Mouse (Mus musculus): Measurements from ENCODE around the gene Cinp. TPM values are rescaled to one million over a fixed set of nuclear protein-coding genes. Genes with fewer than 3 reads are reported as not detected.

Cinp gene
- total RNA-seq (2012; rRNA removed), result 77.6 and 86.5 TPM in 2 replicates

DNA sequence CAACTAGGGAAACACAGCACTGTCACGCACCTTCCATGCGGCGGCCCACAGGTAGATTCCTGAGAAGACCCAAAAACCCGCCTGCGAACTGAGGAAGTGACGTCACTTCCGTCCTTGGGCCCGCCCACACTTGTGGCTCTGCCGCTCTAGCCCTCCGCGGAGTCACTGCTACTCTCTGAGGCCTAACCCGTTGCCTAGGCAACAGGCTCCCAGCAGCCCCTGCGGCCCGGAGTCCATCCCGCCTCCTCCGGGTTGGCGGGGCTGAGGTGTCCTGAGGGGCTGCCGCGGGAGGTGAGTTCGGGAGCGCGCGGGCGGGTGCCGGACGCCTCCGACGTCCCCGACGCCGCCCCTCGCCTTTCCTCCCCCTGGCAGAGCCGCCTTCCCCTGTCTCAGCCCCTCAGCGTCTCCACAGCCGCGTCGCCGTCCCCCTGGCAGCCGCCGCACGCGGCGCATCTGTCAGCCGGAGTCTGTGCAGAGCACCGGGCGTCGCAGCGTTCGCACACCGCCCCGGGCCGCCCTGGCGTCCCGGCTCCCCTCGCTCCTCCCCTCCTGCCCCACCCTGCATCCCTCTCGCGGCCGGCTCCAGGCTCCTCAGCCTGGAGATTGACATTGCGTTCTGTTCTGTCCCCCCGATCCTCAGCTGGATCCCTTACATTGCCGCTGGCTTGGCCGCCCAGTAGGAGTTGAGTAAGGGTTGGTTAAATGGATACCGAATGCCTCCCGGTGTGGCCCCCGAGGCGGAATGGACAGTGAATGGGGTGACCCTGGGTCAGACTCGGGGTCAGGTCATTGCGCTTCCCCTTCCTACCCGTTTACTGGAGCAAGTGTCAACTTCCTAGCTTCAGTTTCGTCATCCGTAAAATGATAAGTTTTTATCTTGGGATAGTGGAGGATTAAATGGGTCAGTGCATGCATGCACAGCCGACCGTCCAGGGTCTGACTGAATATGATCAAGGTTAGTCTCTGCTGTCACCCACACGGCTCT, at the start of gene Cinp, which contains the start of gene Tecpr2:
TSS of gene Cinp (minus strand) at position 110 of the 985 bp plus-strand sequence.
TSS of gene Tecpr2 (plus strand) at position 229 of the 985 bp plus-strand sequence.
- H3K9ac ChIP-seq (ENCODE audit: insufficient read depth, low read depth, low read length, poor library complexity, severe bottlenecking), result peak within 1 kb of the TSS; percentile 90
- H3K27ac ChIP-seq (ENCODE audit: insufficient read depth, low read depth, low read length, poor library complexity, severe bottlenecking), result peak within 1 kb of the TSS; percentile 28; the same call in 1 of the 2 replicates
- H3K4me1 ChIP-seq (ENCODE audit: control insufficient read depth in 2 of 2, insufficient read depth in 2 of 2, low read length in 2 of 2, poor library complexity in 1 of 2), result peaks cover 0 to 4% of the 10 kb centered on the region in 2 experiments; a peak in 1 of 4 replicates
- H3K36me3 ChIP-seq (ENCODE audit: control insufficient read depth, insufficient read depth, low read length, poor library complexity, severe bottlenecking), result 0 out of 2 replicates have a peak, but pooled peaks cover 2% of the 10 kb centered on the region
- DNase-seq (ENCODE audit: low read depth, low spot score), result peak; percentile 97
- TF ChIP-seq MAFK (IDR thresholded peaks at IDR 0.05; ENCODE audit: insufficient read depth, low read depth, low read length) (no peak), HCFC1 (IDR thresholded peaks at IDR 0.05; ENCODE audit: borderline replicate concordance, insufficient read depth, low read length) (peak; percentile 61; the same call in 1 of the 2 replicates), ZNF384 (IDR thresholded peaks at IDR 0.05; ENCODE audit: low read depth, low read length) (no peak)
- no peaks in the 10 kb centered on the region for H3K9me3 ChIP-seq (ENCODE audit: control insufficient read depth, insufficient read depth, low read depth, low read length)
- in situ Hi-C loops (cut with MboI; ENCODE audit: low sequenced_read_pairs in 2 of 2, unreplicated experiment in 2 of 2), result no loop called here
- peak within 1 kb of the TSS; percentile 78 to 93 for H3K4me3 ChIP-seq (ENCODE audit: insufficient read depth in 1 of 2, low read depth in 1 of 2, low read length in 2 of 2, poor library complexity in 1 of 2, severe bottlenecking in 1 of 2)

DNA sequence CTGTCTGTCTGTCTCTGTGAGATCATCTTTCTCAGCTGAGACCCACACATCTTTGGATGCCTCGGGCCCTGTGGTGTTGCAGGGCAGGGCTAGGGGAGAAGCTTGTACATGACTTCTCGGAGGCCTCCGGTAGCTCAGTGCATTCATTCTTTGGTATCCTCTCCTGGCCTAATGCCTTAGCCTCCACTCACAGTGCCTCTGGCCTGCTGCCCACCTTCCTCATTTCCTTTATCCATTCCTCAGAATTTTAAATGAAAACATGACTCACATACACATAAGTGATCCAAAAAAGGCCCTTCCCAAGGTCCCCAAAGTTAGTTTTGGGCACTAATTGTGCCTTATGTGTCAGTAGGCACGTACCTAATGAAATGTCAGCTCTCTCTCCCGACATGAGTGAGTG, 48.6 kb upstream of the Cinp start:
- Histone ChIP-seq H3K9ac (ENCODE audit: insufficient read depth, low read depth, low read length, poor library complexity, severe bottlenecking) (no peak overlapping the region), H3K4me3 (ENCODE audit: insufficient read depth in 1 of 2, low read depth in 1 of 2, low read length in 2 of 2, poor library complexity in 1 of 2, severe bottlenecking in 1 of 2) (no peak overlapping the region), H3K27ac (ENCODE audit: insufficient read depth, low read depth, low read length, poor library complexity, severe bottlenecking) (no peak overlapping the region), H3K9me3 (ENCODE audit: control insufficient read depth, insufficient read depth, low read depth, low read length) (no peaks in the 10 kb centered on the region; the same call in 1 of the 2 replicates), H3K4me1 (ENCODE audit: control insufficient read depth in 2 of 2, insufficient read depth in 2 of 2, low read length in 2 of 2, poor library complexity in 1 of 2) (peaks cover 0 to 2% of the 10 kb centered on the region in 2 experiments; a peak in 1 of 4 replicates), H3K36me3 (ENCODE audit: control insufficient read depth, insufficient read depth, low read length, poor library complexity, severe bottlenecking) (peaks cover 12% of the 10 kb centered on the region; the same call in 1 of the 2 replicates)
- TF ChIP-seq HCFC1 (IDR thresholded peaks at IDR 0.05; ENCODE audit: borderline replicate concordance, insufficient read depth, low read length) (no peak), CHD2 (IDR thresholded peaks at IDR 0.05; ENCODE audit: low read depth, low read length) (no peak), MAFK (IDR thresholded peaks at IDR 0.05; ENCODE audit: insufficient read depth, low read depth, low read length) (no peak), ZNF384 (IDR thresholded peaks at IDR 0.05; ENCODE audit: low read depth, low read length) (no peak), ZC3H11A (IDR thresholded peaks at IDR 0.05; ENCODE audit: borderline replicate concordance, low read depth, low read length) (no peak)
- DNase-seq (ENCODE audit: low read depth, low spot score), result no peak
- in situ Hi-C loops (cut with MboI; ENCODE audit: low sequenced_read_pairs in 2 of 2, unreplicated experiment in 2 of 2), result no loop called here

DNA sequence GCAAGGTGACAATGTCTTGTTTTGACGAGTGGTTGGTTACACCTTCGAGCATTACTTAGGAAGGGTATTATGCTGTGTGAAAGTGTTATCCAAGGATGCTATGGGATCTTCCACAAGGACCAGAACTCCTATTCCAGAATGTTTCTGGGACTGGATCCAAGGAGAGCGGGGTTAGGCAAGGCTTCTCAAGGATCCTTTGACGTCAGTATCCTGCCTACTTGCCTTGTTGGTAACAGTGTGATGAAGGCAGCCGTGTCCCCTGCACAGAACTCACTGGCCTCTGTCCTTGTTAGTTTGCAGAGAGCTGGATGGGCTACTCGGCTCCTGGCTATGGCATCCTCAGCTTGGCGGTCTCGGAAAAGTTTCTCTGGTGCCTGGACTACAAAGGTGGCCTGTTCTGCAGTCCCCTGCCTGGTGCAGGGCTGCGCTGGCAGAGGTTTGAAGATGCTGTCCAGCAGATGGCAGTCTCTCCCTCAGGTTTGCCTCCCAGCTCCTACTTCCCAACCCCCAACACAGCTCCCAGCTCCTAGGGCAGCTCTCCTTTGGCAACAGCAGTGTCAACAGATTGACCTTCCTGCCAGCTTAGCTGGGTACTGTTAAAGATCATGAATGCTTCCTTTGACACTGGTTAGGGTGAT, 47.2 kb upstream of the Cinp start:
- Histone ChIP-seq H3K9me3 (ENCODE audit: control insufficient read depth, insufficient read depth, low read depth, low read length) (no peaks in the 10 kb centered on the region; the same call in 1 of the 2 replicates), H3K4me1 (ENCODE audit: control insufficient read depth in 2 of 2, insufficient read depth in 2 of 2, low read length in 2 of 2, poor library complexity in 1 of 2) (peaks cover 0 to 2% of the 10 kb centered on the region in 2 experiments; a peak in 1 of 4 replicates), H3K27ac (ENCODE audit: insufficient read depth, low read depth, low read length, poor library complexity, severe bottlenecking) (no peak overlapping the region), H3K9ac (ENCODE audit: insufficient read depth, low read depth, low read length, poor library complexity, severe bottlenecking) (no peak overlapping the region), H3K4me3 (ENCODE audit: insufficient read depth in 1 of 2, low read depth in 1 of 2, low read length in 2 of 2, poor library complexity in 1 of 2, severe bottlenecking in 1 of 2) (no peak overlapping the region), H3K36me3 (ENCODE audit: control insufficient read depth, insufficient read depth, low read length, poor library complexity, severe bottlenecking) (peaks cover 13% of the 10 kb centered on the region; the same call in 1 of the 2 replicates)
- in situ Hi-C loops (cut with MboI; ENCODE audit: low sequenced_read_pairs in 2 of 2, unreplicated experiment in 2 of 2), result no loop called here
- TF ChIP-seq ZC3H11A (IDR thresholded peaks at IDR 0.05; ENCODE audit: borderline replicate concordance, low read depth, low read length) (peak; percentile 74), ZNF384 (IDR thresholded peaks at IDR 0.05; ENCODE audit: low read depth, low read length) (no peak), CHD2 (IDR thresholded peaks at IDR 0.05; ENCODE audit: low read depth, low read length) (peak; percentile 33; the same call in 1 of the 2 replicates), HCFC1 (IDR thresholded peaks at IDR 0.05; ENCODE audit: borderline replicate concordance, insufficient read depth, low read length) (no peak), MAFK (IDR thresholded peaks at IDR 0.05; ENCODE audit: insufficient read depth, low read depth, low read length) (no peak)
- peak; percentile 51 for DNase-seq (ENCODE audit: low read depth, low spot score)

DNA sequence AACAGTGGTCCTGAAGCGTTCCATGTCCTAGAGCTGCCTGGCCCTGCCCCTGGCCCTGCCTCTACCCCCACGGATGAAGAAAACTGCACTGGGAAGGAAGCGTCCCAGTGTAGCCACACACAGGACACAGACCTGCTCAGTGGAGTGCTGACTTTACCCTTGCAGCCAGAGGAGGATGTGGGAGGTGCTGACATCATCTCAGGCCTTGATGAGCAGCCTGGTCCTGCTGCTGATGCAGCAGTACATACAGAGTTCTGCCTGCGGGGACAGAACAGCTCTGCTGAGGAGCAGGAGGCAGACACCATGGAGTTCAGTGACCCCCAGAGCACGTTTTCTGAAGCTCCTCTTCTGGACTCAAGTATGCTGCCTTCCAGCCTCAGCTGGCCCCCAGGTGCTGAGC, 43.9 kb upstream of the Cinp start:
- H3K27ac ChIP-seq (ENCODE audit: insufficient read depth, low read depth, low read length, poor library complexity, severe bottlenecking), result peak overlapping the region; percentile 44; the same call in 1 of the 2 replicates
- TF ChIP-seq ZNF384 (IDR thresholded peaks at IDR 0.05; ENCODE audit: low read depth, low read length), result no peak
- H3K9me3 ChIP-seq (ENCODE audit: control insufficient read depth, insufficient read depth, low read depth, low read length), result no peaks in the 10 kb centered on the region; the same call in 1 of the 2 replicates
- no peak overlapping the region for H3K9ac ChIP-seq (ENCODE audit: insufficient read depth, low read depth, low read length, poor library complexity, severe bottlenecking)
- in situ Hi-C loops (cut with MboI; ENCODE audit: low sequenced_read_pairs in 2 of 2, unreplicated experiment in 2 of 2), result no loop called here
- peaks cover 14% of the 10 kb centered on the region; the same call in 1 of the 2 replicates for H3K36me3 ChIP-seq (ENCODE audit: control insufficient read depth, insufficient read depth, low read length, poor library complexity, severe bottlenecking)
- no peak for DNase-seq (ENCODE audit: low read depth, low spot score)
- H3K4me1 ChIP-seq (ENCODE audit: control insufficient read depth in 2 of 2, insufficient read depth in 2 of 2, low read length in 2 of 2, poor library complexity in 1 of 2), result peaks cover 0 to 2% of the 10 kb centered on the region in 2 experiments; a peak in 1 of 4 replicates
- H3K4me3 ChIP-seq (ENCODE audit: insufficient read depth in 1 of 2, low read depth in 1 of 2, low read length in 2 of 2, poor library complexity in 1 of 2, severe bottlenecking in 1 of 2), result no peak overlapping the region
